Mouse (Mus musculus) spleen, adult 18-20 months (tissue): ENCODE results near the gene Vac14.

Source experiments
- DNase-seq, 2 experiments: peaks; one replicate each; pipeline ENCODE4 v3.0.0; 2022; ENCODE audit warnings: mixed read lengths in 2 of 2

Gene Vac14

GRCm38 (mm10) chr8:110718969-110719670 lies 100.7 kb downstream of the Vac14 start:
- peak in 1 of 2 experiments; percentile 16 for DNase-seq

- DNase-seq = no peak
Measured at GRCm38 (mm10) chr8:110719898-110720653, 101.7 kb downstream of the Vac14 start.

DNA sequence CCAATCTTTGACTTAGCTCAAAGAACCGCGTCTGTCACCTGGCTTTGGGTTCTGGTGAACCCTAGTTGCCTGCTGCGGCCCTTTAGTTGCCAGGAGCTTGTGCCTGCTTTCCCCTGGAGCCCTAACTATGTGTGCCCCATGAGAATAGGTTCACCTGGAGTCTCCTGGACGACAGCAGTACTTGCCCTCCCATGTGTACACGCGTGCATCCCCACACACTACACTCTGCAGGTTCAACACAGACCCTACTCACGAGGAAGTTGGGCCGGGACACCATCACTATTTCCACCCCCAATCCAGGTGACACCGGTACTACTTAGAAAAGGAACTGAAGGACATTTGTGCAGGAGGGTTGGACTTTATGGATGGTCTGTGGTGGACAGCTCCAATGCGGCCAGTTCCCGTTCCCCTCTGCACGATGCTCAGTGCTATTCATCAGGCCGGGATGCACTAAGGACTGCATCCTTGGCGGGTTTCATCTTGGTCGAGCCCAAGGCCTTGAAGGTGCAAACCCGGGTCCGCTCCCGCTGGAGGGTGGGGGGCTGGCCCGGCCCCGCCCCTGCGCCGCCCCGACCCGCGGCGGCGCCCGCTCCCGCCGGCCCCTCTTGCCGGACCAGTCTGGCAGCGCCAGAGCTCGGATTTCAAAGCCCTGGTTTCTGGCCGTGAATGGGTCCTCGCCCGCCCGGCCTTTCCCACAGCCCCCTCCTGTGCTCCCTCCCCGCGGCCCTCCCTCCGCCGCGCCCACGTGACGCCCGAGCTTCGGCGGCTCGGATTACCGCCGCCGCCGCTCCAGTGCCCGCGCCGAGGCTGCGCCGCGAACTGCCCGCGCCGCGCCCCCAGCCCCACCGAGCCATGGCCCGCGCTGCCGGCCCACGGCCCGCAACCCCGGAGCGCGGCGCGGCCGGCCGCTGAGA lies 102.6 kb downstream of the Vac14 start, which contains the start of gene Mtss1l:
Gene Mtss1l, plus strand, starts transcription at position 792 of the 914 bp plus-strand sequence.
- DNase-seq = peak in 1 of 2 experiments; percentile 17

DNA sequence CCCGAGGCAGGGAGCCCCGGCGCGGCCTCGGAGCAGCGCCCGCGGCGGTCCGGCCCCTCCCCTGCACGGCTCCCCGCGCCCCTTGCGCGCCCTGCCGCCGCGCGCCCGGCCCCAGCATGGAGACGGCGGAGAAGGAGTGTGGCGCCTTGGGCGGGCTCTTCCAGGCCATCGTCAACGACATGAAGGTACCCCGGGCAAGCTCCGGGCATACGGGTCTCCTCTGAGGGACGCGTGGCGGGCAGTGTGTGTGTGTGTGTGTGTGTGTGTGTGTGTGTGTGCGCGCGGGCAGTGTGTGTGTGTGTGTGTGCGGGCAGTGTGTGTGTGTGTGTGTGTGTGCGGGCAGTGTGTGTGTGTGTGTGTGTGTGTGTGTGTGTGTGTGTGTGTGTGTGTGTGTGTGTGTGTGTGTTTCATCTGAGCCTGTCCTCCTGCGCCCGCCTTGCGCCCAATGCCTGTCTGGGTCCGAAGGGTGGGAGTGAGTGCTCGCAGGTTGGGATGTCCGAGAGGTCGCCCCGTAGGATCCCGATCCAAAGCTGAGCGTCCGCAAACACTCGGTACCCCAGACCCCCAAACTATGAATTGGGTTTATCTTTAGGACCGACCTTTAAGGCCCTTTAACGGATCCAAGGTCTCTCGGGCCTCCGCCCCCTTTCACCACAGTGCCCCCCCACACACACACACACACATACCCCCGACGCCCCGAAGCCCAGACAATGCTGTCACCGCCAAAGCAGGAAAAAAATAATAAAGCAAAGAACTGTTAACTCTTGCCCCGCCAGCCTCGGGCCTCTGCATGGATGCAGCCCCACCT lies 103.4 kb downstream of the Vac14 start:
- DNase-seq = no peak

- DNase-seq = no peak
Measured at GRCm38 (mm10) chr8:110722414-110723011, 104.1 kb downstream of the Vac14 start.

GRCm38 (mm10) chr8:110724493-110724892 lies 106.1 kb downstream of the Vac14 start:
- no peak for DNase-seq

DNA sequence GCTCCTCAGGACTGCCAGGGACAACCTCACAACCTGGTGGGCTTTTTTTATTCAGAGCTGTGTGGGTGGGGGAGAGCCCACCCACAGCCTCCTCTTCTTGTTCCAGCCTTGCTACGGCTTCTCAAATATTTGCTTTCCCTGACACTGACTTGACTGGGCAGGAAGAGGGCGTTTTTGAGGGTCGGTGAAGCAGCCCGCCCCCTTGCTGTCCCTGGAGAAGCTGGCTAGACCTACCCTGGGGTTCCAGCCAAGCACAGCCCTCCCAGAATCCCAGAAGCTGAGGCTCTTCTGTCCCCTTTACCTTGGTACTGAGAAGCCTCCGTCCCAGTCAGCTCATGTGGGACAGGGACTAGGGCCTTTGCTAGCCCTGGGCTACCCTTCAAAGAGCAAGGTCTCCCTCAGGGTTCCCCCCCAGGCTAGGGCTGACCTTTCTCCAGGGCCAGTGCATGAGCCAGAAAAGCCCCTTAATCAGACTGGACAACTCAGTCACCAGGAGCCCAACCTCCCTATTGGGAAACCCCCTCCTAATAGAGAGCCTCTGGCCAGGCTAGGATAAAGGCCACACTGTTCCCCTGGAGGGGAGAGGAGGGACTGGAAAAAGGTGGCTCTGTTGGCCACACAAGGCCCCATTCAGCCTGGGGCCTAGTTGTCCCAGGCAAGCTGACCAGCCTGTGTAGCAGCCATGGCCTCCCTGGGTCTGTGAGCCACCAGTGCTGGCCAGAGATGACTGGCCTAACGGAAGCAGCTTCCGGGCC lies 106.9 kb downstream of the Vac14 start:
- no peak for DNase-seq

DNA sequence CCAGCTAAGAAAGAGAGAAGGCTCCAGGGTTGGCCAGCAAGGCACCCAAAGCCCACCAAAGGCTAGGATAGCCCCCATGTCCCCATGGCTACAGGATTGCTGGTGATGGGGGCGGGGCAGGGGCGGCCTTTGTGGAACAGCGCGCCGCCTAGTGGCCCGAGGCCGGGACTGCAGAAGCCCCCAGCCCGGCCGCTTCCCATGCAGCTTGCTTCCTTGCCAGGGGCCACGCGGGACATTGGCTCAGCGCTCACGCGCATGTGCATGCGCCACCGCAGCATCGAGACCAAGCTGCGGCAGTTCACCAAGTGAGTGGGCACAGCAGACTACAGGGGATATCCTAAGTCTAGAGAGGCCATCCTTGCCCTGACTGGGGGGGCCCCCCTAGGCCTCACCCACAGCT lies 108.5 kb downstream of the Vac14 start:
- DNase-seq = peak in 1 of 2 experiments; percentile 40

DNA sequence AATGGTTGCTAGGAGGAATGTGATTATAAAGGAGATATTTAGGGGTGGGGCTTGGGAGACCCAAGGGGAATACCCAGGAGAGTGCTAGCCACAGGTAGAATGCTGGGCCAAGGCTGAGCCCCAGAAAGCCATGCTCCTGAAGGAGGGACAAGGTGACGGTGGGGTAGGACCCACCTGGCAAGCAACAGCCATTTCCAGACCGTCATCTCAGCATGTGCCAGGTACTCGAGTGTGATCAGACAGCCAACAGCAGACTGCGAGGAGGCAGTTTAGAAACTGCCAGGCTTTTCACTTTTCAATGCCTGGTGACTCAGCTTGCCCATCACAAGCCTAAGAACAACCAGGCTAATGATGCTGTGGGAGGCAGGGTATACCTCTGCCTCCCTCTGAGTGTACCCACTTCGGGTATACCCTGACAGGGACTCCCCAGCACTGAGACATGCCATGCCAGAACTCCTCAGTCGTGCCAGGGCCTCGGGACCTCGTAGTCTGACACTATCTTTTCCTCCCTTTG lies 113.0 kb downstream of the Vac14 start:
- DNase-seq = no peak

GRCm38 (mm10) chr8:110733036-110733435 lies 114.7 kb downstream of the Vac14 start:
- DNase-seq = no peak

GRCm38 (mm10) chr8:110738591-110739195 lies 120.3 kb downstream of the Vac14 start:
- DNase-seq = no peak

DNA sequence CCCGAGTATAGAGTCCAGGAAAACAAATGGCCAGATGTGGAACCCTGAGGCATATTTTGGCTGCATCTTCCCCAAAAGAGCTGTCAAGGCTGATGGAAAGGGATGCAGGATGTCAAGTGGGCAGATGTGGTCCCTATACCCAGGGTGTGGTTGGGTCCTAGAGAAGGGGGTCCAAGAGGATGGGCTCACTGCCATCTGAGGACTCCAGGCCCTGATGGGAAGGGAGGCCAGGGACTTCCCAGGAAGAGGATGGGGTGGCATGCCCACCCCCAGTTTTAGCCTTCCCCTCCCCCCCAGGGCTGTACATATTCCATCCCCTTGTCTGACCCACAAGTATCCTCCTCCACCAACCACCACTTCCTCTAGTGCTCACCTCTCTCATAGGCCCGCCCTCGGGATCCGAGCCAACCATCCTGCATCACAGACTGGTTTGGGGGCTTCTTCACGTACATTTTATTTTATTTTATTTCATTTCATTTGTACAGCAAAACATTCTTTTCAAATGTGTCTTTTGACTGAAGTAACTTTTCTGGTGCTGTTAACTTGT lies 122.3 kb downstream of the Vac14 start:
- no peak for DNase-seq

DNA sequence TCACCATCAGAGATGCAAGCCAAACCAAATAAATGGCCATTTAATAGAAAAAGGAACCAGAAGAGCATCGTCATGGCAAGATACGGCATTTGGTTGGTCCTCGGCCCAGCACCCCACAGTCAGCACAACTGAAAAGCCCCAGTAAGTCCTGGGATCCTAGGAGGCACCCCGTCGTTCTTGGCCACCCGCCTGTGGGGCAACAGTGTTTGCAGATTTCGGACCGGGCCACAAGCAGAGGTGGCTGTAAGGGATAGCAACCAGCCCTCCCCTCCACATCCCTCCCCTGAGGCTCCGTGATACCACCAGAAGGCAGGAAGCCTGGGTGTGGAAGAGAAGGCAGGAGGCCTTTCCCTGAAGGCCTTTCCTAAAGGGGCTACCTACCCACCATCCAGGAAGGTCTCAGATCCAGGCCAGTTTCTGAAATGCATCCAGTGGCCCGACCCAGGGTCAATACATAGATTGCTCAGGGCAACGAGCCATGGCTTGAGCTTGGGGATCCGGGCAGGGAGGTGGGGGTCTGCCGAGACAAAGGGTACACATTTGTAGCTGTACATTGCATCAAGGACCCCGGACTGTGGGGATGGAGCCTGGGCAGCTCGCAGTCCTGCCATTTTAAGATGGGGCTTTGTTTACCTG lies 123.5 kb downstream of the Vac14 start:
- no peak for DNase-seq

DNA sequence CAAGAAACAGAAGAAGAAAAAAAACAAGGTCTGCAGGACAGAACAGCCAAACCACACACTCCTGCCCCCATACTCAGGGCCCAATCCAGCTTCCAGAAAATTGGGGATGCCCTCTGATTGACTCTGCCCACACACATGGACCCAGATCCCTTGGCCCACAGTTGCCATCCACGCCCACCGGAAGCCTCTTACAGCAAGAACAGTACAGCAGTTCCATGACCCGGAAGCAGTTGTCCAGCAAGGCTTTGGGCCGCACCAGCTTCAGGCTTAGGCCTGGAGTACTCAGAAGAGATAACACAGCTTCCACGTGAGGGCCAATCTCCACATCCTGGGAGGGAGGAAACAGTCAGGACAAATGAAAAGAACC lies 124.0 kb downstream of the Vac14 start:
- no peak for DNase-seq

DNA sequence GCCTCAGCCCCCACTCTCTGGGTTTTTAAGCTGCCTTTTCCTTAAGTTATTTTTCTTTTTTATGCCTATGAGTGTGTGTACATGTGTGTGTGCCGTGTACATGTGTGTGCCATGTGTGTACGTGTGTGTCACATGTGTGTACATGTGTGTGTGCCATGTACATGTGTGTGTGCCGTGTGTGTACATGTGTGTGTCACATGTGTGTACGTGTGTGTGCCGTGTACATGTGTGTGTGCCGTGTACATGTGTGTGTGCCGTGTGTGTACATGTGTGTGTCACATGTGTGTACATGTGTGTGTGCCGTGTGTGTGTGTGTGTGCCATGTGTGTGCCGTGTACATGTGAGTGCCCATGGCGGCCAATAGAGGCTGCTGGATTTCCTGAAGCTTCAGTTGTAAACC lies 126.8 kb downstream of the Vac14 start:
- DNase-seq = no peak

GRCm38 (mm10) chr8:110746661-110747060 lies 128.3 kb downstream of the Vac14 start:
- DNase-seq = no peak

DNA sequence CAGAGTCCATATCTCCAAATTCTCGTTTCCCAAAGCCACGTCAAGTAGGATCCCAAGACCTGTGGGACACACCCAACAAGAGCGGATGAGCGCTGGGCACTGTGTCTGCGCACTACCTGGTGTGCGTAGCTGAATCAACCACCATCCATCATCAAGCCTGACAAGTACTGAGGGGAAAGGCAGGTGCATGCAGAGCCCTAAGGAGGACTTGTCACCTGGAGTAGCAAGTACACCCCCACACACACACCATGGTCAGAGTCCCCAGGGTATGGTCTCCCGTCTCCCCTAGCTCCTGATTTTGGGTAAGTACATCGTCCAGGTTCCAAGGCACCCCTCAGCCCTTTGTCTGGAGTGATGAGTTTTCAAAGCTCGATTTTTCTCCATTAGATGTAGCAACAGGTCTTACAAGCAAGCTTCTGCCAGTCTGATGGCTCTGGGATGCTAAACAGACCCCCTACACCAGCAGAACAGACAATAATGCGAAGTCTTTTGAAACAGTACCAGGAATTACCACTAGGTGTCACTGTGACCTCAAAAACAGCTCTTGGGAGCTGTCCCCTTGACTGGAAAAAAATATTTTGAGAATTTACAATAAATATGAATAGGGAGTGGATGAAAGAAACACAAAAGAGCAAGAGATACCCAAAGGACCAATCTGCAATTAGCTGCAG lies 131.2 kb downstream of the Vac14 start:
- peak in 1 of 2 experiments; percentile 12 for DNase-seq

DNA sequence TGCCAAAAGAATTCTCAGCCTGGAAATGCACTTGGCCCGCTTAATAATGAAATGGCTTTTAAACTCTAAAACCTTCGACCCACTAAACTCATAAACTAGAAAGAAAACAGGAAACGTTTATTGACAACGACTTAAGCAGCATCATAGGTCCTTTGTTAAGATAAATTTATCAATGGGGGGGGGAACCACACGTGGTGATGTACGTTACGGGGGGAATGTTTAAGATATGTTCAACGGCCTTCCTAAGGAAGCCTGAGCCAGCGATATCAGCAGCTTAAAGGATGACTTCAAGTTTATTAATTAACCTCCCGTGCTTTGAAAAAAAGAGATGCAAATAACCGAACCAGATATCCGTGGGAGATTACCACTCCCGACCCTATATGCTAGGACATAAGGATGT lies 131.9 kb downstream of the Vac14 start:
- no peak for DNase-seq

- no peak for DNase-seq
Measured at GRCm38 (mm10) chr8:110751490-110751889, 133.1 kb downstream of the Vac14 start.
